Mouse (Mus musculus) lung, postnatal 0 days (tissue): ENCODE data around the gene Lin7a.

Source experiments
- CTCF ChIP-seq: IDR thresholded peaks from 2 replicates; pipeline ENCODE4 v1.5.1; 2016; ENCODE audit warnings: antibody characterized with exemption, mild to moderate bottlenecking
- EP300 ChIP-seq: IDR thresholded peaks from 2 replicates; pipeline ENCODE4 v1.6.1; 2016; ENCODE audit warnings: antibody characterized with exemption, mild to moderate bottlenecking, control low read depth

DNA sequence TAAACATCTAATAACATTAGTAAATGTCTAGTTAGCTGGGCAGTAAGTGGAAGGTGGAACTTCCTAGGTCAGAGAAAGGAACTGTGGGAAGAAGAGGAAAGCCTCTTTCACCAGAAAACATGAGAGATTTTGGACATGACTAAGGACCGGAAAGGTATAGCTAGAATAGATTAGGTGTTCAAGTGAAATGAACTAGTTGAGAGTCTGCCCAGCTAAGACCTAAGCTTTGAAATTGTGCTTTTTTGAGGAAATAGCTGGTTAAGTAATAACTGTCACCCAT lies 40.7 kb upstream of the Lin7a start:
- TF ChIP-seq CTCF (no peak), EP300 (no peak)
